Mouse (Mus musculus): ENCODE measurements at regions not wholly inside any gene's neighbourhood (a gene's known extent, or its start where the extent isn't known, plus 50 kb on each side); places are given as distances from the start of the nearest gene placed in this dataset.
A peak's percentile ranks its signal among the peaks of the same experiment; 100 is the strongest.

DNA sequence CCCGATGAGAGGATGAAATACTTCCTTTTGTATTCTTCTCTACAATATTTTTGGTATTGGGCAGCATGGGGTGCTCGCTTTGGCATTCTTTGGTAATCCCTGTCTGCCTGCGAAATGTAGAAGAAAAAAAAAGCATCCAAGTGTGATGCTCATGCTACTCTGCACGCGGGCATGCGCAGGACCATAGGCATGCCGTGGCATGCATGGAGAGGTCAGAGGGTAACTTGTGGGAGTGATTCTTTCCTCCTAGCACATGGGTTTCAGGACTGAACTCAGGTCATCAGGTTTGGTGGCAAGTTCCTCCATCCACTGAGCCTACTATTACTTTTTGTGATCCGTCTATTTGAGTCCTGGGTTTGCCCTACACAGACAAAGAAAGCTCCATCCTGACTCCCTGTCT is 74.3 kb downstream of the Gm525 start:
- DNase-seq (ENCODE audit: extremely low spot score, low spot score): no peak

DNA sequence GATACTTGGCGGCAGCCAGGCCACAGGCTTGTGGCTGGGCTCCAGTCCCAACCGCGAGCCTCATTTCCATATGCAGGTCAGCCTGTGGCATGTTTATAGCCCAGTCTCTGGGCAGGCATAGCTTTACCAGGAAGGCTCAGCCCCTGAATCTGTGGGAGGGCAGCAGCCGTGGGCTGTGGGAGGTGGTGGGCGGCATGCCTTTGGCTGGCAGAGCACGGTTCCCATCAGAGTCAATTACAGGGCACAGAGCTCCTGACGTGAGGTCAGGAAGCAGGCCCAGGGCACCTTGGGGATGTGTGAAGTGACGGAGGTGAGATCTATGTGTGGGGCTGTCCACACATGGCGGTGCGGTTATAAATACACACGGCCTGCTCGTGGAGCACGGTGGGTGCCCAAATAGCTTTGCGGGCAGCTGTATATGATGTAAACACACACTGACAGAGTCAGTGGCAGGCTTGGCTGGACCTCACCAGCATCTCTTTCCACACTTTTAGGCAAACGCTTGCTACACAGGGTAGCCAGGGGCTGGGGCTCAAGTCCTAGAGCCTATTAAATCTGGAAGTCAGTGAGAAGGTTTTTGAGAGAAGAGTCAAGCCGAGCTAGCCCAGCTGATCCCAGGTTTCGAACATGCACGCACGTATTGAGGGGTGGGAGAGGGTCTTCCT is 71.8 kb downstream of the Gm525 start:
- DNase-seq (ENCODE audit: extremely low spot score, low spot score): no peak

DNA sequence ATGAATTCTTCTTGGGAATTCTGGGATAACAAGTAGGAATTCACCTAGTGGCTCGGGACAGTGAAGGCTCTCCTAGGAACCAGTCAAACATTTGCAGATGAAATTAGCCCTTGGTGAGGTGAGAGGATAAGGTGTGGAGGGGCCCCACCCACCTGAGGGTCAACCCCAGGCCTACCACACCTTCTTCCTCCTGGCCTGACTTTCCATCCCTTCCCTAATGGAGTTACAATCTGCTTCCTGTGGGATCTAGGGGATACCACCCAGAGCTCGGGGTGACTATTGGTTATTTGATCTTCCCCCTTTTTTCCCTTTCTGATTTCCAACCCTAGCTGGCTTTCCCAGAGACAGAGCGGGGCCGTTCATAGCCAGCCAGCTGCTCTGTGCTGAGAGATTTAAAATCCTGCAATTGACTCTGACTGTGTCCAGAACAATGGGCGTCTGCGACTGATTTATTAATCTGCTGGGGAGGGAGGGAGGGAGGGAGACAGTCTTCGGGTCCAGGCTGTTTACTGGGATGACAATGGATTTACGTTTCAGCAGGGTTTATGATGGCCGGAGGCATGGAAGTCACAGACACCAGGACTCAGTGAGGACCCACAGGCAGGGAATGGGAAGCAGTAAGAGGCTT is 69.0 kb downstream of the Gm525 start:
- peak; percentile 32 for DNase-seq (ENCODE audit: extremely low spot score, low spot score)
